Mouse (Mus musculus): ENCODE results near the gene Ttc28. TPM values are rescaled to one million over a fixed set of nuclear protein-coding genes. Genes with fewer than 3 reads are reported as not detected.

Gene Ttc28
- total RNA-seq, 2 experiments from 2014 or later = 0.51 to 2.5 TPM

- ATAC-seq (replicated peaks; ENCODE audit: low FRiP score, poor library complexity, severe bottlenecking) = no peak
These were observed 157.6 kb downstream of the Ttc28 start for GRCm38 (mm10) chr5:111037123-111037748.

GRCm38 (mm10) chr5:111039771-111040170 is 160.2 kb downstream of the Ttc28 start:
- no peak for ATAC-seq (replicated peaks; ENCODE audit: low FRiP score, poor library complexity, severe bottlenecking)

GRCm38 (mm10) chr5:111041952-111042351 is 162.3 kb downstream of the Ttc28 start:
- no peak for ATAC-seq (replicated peaks; ENCODE audit: low FRiP score, poor library complexity, severe bottlenecking)

- ATAC-seq (replicated peaks; ENCODE audit: low FRiP score, poor library complexity, severe bottlenecking) = no peak
These were observed 164.6 kb downstream of the Ttc28 start for GRCm38 (mm10) chr5:111044193-111044592.

- ATAC-seq (replicated peaks; ENCODE audit: low FRiP score, poor library complexity, severe bottlenecking) = no peak
These were observed 166.8 kb downstream of the Ttc28 start for GRCm38 (mm10) chr5:111046359-111046758.

GRCm38 (mm10) chr5:111046841-111047476 is 167.4 kb downstream of the Ttc28 start:
- ATAC-seq (replicated peaks; ENCODE audit: low FRiP score, poor library complexity, severe bottlenecking) = no peak

GRCm38 (mm10) chr5:111048036-111048435 is 168.4 kb downstream of the Ttc28 start:
- ATAC-seq (replicated peaks; ENCODE audit: low FRiP score, poor library complexity, severe bottlenecking) = no peak

- no peak for ATAC-seq (replicated peaks; ENCODE audit: low FRiP score, poor library complexity, severe bottlenecking)
These were observed 170.0 kb downstream of the Ttc28 start for GRCm38 (mm10) chr5:111049584-111049983.

- no peak for ATAC-seq (replicated peaks; ENCODE audit: low FRiP score, poor library complexity, severe bottlenecking)
These were observed 170.5 kb downstream of the Ttc28 start for GRCm38 (mm10) chr5:111050135-111050534.

- no peak for ATAC-seq (replicated peaks; ENCODE audit: low FRiP score, poor library complexity, severe bottlenecking)
These were observed 174.8 kb downstream of the Ttc28 start for GRCm38 (mm10) chr5:111054380-111054779.

GRCm38 (mm10) chr5:111054848-111055428 is 175.3 kb downstream of the Ttc28 start:
- ATAC-seq (replicated peaks; ENCODE audit: low FRiP score, poor library complexity, severe bottlenecking) = no peak

- no peak for ATAC-seq (replicated peaks; ENCODE audit: low FRiP score, poor library complexity, severe bottlenecking)
These were observed 175.9 kb downstream of the Ttc28 start for GRCm38 (mm10) chr5:111055507-111055906.

- no peak for ATAC-seq (replicated peaks; ENCODE audit: low FRiP score, poor library complexity, severe bottlenecking)
These were observed 177.5 kb downstream of the Ttc28 start for GRCm38 (mm10) chr5:111057084-111057483.

- no peak for ATAC-seq (replicated peaks; ENCODE audit: low FRiP score, poor library complexity, severe bottlenecking)
These were observed 179.0 kb downstream of the Ttc28 start for GRCm38 (mm10) chr5:111058401-111059139.

GRCm38 (mm10) chr5:111059140-111059921 is 179.7 kb downstream of the Ttc28 start:
- no peak for ATAC-seq (replicated peaks; ENCODE audit: low FRiP score, poor library complexity, severe bottlenecking)

- ATAC-seq (replicated peaks; ENCODE audit: low FRiP score, poor library complexity, severe bottlenecking) = no peak
These were observed 180.7 kb downstream of the Ttc28 start for GRCm38 (mm10) chr5:111060246-111060745.

- ATAC-seq (replicated peaks; ENCODE audit: low FRiP score, poor library complexity, severe bottlenecking) = no peak
These were observed 183.6 kb downstream of the Ttc28 start for GRCm38 (mm10) chr5:111063155-111063554.

- no peak for ATAC-seq (replicated peaks; ENCODE audit: low FRiP score, poor library complexity, severe bottlenecking)
These were observed 184.4 kb downstream of the Ttc28 start for GRCm38 (mm10) chr5:111063991-111064390.

GRCm38 (mm10) chr5:111065770-111066169 is 186.2 kb downstream of the Ttc28 start:
- ATAC-seq (replicated peaks; ENCODE audit: low FRiP score, poor library complexity, severe bottlenecking) = no peak

GRCm38 (mm10) chr5:111069503-111069902 is 189.9 kb downstream of the Ttc28 start:
- ATAC-seq (replicated peaks; ENCODE audit: low FRiP score, poor library complexity, severe bottlenecking) = no peak

All from erythroblast, adult 5-6 weeks (primary cell).